Mouse (Mus musculus) pancreas, adult 10 weeks (tissue): ENCODE data around the gene Gstp3. TPM values are rescaled to one million over a fixed set of nuclear protein-coding genes. Genes with fewer than 3 reads are reported as not detected.

Source experiments
- polyA plus RNA-seq: library from polyadenylated mRNA; stranded (reverse); fragments of 350-450 nt; fragmentation: Illumina TruSeq; extraction: RNeasy Lipid Tissue Mini Kit (QIAGEN cat#74804); gene quantifications from one replicate; pipeline ENCODE4 v1.2.3, GENCODE M21; 2015; ENCODE audit warnings: low read depth, low replicate concordance; ENCODE audit not compliant: insufficient read depth

Gstp3 gene
- not detected for polyA plus RNA-seq

DNA sequence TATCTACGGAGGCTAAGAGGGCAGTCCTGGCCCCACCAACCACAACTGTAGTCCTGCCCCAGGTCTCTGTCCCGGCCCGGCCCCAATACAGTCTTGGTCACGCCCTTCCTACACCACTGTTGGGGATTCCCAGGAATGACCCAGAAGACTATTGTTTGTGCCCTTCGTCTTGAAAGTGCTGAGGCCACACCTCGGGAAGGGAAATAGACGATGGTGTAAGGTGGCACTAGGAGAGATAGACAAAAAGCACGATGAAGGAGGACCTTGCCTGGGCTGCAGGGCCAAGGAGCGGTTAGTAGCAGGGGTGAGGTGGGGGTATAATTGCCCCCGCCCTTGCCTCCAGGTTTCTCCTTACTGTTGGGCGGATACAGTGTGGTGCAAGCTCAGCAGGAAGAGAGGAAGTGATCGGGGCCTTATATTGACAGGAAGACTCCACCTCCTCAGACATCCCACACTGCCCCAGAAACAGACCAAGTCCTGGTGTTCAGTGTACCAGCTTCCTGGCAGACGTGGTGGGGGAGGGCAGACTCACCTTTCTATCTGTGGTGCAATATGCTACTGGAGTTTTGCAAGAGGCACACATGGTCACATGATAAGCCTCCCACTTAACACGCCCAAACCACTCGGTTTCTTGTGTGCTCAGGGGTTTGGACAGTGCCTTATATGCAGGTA lies at the start of gene Gstp3:
Gene Gstp3 (minus strand): TSS at position 501 of the 672 bp plus-strand sequence.

DNA sequence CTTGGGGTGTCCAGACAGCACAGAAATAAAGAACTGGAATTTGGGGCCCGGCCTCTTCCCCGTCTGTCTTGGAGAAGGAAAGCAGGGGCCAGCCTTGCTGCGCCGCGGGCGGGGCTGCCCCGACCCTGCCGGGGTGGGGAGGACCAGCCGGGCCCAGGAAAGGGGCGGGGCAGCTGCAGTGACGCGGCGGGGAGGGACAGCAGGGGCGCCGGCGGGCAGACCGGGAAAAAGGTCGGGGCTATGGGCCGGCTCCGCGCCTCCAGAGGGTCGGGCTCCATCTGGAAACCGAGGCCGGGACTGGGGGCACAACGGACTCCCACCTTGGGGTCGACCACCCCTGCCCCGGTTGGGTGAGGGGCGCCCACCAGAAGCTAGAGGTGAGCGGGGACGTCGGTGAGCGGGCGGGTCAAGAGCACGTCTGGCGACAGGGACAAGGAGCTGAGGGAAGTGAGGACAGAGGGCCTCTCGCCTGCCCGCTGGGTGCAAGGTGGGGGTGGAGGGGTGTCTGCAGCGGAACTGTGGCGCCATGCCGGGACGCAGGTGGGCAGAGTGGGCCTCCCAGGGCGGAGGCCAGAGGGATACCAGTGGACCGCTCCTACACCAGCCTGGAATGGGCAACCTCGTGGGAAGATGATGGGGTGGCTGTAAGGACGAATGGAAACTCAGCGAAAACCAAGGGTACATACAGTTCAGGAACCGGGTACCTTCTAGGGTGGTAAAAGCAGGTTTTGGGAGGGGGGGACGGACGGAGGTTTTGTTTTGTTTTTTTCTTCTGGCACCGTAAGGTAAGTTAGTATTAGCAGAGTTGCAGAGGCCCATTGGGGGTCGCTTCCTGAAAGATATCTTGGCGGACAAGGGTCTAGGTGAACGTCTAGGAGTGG lies 40.7 kb upstream of the Gstp3 start, which contains the start of gene Pitpnm1:
Gene Pitpnm1 (plus strand): TSS at position 162 of the 881 bp plus-strand sequence.

GRCm38 (mm10) chr19:4096642-4097440 lies 37.5 kb upstream of the Gstp3 start, which contains the start of gene Cdk2ap2:
Gene Cdk2ap2, plus strand, starts transcription at chr19:4097182.

GRCm38 (mm10) chr19:4081394-4081793 lies 22.0 kb upstream of the Gstp3 start, which contains the start of gene Cabp2:
Gene Cabp2, plus strand, starts transcription at chr19:4081578.

GRCm38 (mm10) chr19:4045966-4046865 lies 13.2 kb downstream of the Gstp3 start, which contains the start of gene Gstp2:
Gene Gstp2, minus strand, starts transcription at chr19:4046023.

GRCm38 (mm10) chr19:4037788-4038232 lies 21.6 kb downstream of the Gstp3 start, which contains the start of gene Gstp1:
Gene Gstp1, minus strand, starts transcription at chr19:4037985.

DNA sequence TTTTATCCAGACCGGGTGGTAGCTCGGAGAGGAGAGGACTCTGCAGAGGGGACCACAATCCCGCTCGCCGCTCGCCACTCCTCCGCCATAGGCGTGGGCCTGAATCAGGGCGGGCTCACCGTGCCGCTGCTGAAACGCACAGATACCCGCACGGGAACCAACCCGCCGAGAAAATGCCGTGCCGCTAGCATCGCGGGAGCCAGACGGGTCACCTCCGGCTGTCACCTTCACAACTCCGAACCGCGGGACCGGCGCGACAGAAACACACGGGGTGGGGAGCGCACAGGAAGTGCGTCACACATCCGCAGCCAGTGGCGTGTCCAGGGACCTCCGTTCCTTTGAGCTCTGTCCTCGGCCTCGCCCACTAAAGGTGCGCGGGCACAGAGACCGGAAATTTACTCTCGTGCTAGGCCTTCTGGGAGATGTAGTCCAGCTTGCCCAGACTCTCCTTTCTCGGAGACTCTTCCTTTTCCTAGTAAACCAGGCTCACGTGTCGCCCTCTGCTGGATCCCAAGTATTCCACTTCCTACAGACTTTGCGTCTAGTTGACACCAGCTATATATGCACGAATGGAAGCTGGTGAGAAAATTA lies 46.8 kb downstream of the Gstp3 start, which contains the start of gene Ndufv1:
Gene Ndufv1 (minus strand): TSS at position 375 of the 591 bp plus-strand sequence.

Other genes starting within 250 kb of the Gstp3 start
- 61.3 TPM for gene Chka, start 207.8 kb downstream of the Gstp3 start, polyA plus RNA-seq
- gene Tcirg1, start 152.4 kb downstream of the Gstp3 start, polyA plus RNA-seq: 67.9 TPM
- gene Ndufs8, start 146.8 kb downstream of the Gstp3 start, polyA plus RNA-seq: 32.0 TPM
- 1.7 TPM for gene Aldh3b1, start 129.8 kb downstream of the Gstp3 start, polyA plus RNA-seq
- gene Unc93b1, start 124.4 kb downstream of the Gstp3 start, polyA plus RNA-seq: 16.7 TPM
- gene Aldh3b3, start 100.9 kb downstream of the Gstp3 start, polyA plus RNA-seq: not detected
- 0.63 TPM for gene Aldh3b2, start 87.2 kb downstream of the Gstp3 start, polyA plus RNA-seq
- gene Acy3, start 73.0 kb downstream of the Gstp3 start, polyA plus RNA-seq: 3.5 TPM
- gene Tbx10, start 66.8 kb downstream of the Gstp3 start, polyA plus RNA-seq: not detected
- gene Nudt8, start 59.0 kb downstream of the Gstp3 start, polyA plus RNA-seq: 9.6 TPM
- 0.68 TPM for gene Gm49405, start 58.9 kb downstream of the Gstp3 start, polyA plus RNA-seq
- 5.5 TPM for gene Doc2g, start 56.3 kb downstream of the Gstp3 start, polyA plus RNA-seq
- gene Ndufv1, start 46.8 kb downstream of the Gstp3 start, polyA plus RNA-seq: 42.7 TPM
- 449 TPM for gene Gstp1, start 21.6 kb downstream of the Gstp3 start, polyA plus RNA-seq
- gene Gstp2, start 13.5 kb downstream of the Gstp3 start, polyA plus RNA-seq: 112 TPM
- gene Cabp2, start 22.0 kb upstream of the Gstp3 start, polyA plus RNA-seq: 118 TPM
- gene Cdk2ap2, start 37.6 kb upstream of the Gstp3 start, polyA plus RNA-seq: 35.8 TPM
- gene Pitpnm1, start 40.4 kb upstream of the Gstp3 start, polyA plus RNA-seq: 10.6 TPM
- 19.1 TPM for gene Aip, start 66.3 kb upstream of the Gstp3 start, polyA plus RNA-seq
- gene Gpr152, start 80.2 kb upstream of the Gstp3 start, polyA plus RNA-seq: not detected
- gene Cabp4, start 84.5 kb upstream of the Gstp3 start, polyA plus RNA-seq: not detected
- 31.1 TPM for gene Coro1b, start 89.0 kb upstream of the Gstp3 start, polyA plus RNA-seq
- 8.4 TPM for gene Ptprcap, start 94.0 kb upstream of the Gstp3 start, polyA plus RNA-seq
- 31.4 TPM for gene Rps6kb2, start 103.8 kb upstream of the Gstp3 start, polyA plus RNA-seq
- gene Carns1, start 115.9 kb upstream of the Gstp3 start, polyA plus RNA-seq: 1.00 TPM
- 0.87 TPM for gene Tbc1d10c, start 131.7 kb upstream of the Gstp3 start, polyA plus RNA-seq
- 54.4 TPM for gene Ppp1ca, start 132.5 kb upstream of the Gstp3 start, polyA plus RNA-seq
- 2.1 TPM for gene Rad9a, start 142.1 kb upstream of the Gstp3 start, polyA plus RNA-seq
- gene Clcf1, start 154.7 kb upstream of the Gstp3 start, polyA plus RNA-seq: 2.8 TPM
- not detected for gene AC109138.7, start 154.8 kb upstream of the Gstp3 start, polyA plus RNA-seq
- 14.6 TPM for gene Pold4, start 172.3 kb upstream of the Gstp3 start, polyA plus RNA-seq
- 23.7 TPM for gene Ssh3, start 209.6 kb upstream of the Gstp3 start, polyA plus RNA-seq
- 1.0 TPM for gene Ankrd13d, start 223.6 kb upstream of the Gstp3 start, polyA plus RNA-seq
- 33.0 TPM for gene Grk2, start 246.7 kb upstream of the Gstp3 start, polyA plus RNA-seq